In the genomic region with DNA sequence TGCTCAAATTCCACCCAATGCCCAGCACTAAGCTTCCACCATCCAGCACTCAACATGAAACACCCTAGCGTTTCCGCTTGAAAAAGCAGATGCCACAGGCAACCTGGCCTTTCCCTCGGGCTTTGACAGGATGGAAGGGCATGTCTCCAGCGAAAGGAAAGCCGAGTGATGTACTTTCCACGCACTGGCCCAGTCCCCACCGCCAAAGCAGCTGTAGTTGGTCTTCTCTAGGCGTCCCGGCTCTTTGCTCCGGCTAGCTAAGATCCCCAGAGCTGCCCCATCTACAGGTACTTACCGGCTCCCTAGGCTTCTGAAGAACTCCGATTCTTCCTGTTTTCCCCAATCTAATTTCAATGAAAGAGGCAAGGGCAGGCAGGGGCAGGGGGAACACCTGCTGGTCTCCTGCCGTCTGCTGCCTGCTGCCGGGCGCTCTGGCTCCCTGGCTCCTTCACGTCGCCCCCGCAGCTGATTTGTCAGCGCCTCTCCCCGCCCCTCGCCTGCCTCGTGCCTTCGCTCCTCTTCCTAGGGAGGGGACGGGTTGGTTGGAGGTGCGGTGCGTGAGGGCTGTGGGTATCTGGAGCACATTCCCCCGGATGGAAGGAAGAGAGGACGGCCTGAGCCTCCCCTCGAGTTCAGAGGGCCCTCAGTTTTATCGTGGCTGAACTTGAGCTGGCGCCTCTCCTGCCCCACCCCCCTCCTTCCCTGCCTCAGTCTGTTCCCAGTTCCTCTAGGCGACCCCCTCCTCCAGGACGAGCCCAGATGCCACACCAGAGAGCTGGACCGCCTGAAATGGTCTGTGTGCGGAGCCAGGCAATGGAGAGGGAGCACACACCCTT, we compare ENCODE assay signal across 8 mouse cellular contexts. TPM values are rescaled to one million over a fixed set of nuclear protein-coding genes. Genes with fewer than 3 reads are reported as not detected.
DNase-seq lines count a peak whose midpoint lies in the region; ATAC-seq and TF ChIP-seq lines count a peak whose summit lies in the region.

No protein-coding gene starts in this region.

- no peaks in the 10 kb centered on the region for H3K27me3 ChIP-seq in cerebellum, adult 2 months (ENCODE audit: control insufficient read depth, insufficient read depth, low read length)
- H3K27me3 ChIP-seq in forebrain, embryonic 15.5 days, result no peaks in the 10 kb centered on the region
- 0 out of 2 replicates have a peak, but pooled peaks cover 3% of the 10 kb centered on the region for H3K27me3 ChIP-seq in intestine, postnatal 0 days (replicated peaks; ENCODE audit: control insufficient read depth, insufficient read depth, low read length)

- TF ChIP-seq POLR2A in cerebellum, adult 2 months (IDR thresholded peaks at IDR 0.05; ENCODE audit: borderline replicate concordance, insufficient read depth, low read length), result peak; percentile 63; the same call in 1 of the 2 replicates

- H3K27ac ChIP-seq in gastrocnemius, adult 2 months, result no peak overlapping the region
- peak overlapping the region; percentile 70 for H3K27ac ChIP-seq in cerebellum, adult 2 months (ENCODE audit: insufficient read depth, low read length)
- H3K27ac ChIP-seq in forebrain, embryonic 15.5 days (replicated peaks), result peak overlapping the region; percentile 91
- H3K27ac ChIP-seq in intestine, postnatal 0 days (ENCODE audit: low read depth, low read length), result no peak overlapping the region

- H3K4me2 ChIP-seq in forebrain, embryonic 15.5 days (replicated peaks), result peak overlapping the region; percentile 85
- peak overlapping the region; percentile 87 for H3K4me2 ChIP-seq in intestine, postnatal 0 days (replicated peaks; ENCODE audit: low read depth)

- H3K4me1 ChIP-seq in cerebellum, adult 2 months (ENCODE audit: control insufficient read depth, insufficient read depth, low read length), result no peaks in the 10 kb centered on the region
- H3K4me1 ChIP-seq in forebrain, embryonic 15.5 days, result peaks cover 24% of the 10 kb centered on the region
- H3K4me1 ChIP-seq in intestine, postnatal 0 days (replicated peaks; ENCODE audit: control insufficient read depth, insufficient read depth, low read length), result peaks cover 5% of the 10 kb centered on the region; the same call in 1 of the 2 replicates

- H3K9ac ChIP-seq in forebrain, embryonic 15.5 days (replicated peaks), result peak overlapping the region; percentile 65
- H3K9ac ChIP-seq in intestine, postnatal 0 days (ENCODE audit: low read depth, low read length), result peak overlapping the region; percentile 27; the same call in 1 of the 2 replicates

- peak; percentile 91 for ATAC-seq in forebrain, embryonic 15.5 days (replicated peaks)
- ATAC-seq in intestine, postnatal 0 days, result peak; percentile 51

- H3K4me3 ChIP-seq in gastrocnemius, adult 2 months, result peak overlapping the region; percentile 67
- H3K4me3 ChIP-seq in cerebellum, adult 2 months (replicated peaks; ENCODE audit: insufficient read depth, low read depth, low read length), result peak overlapping the region; percentile 88
- H3K4me3 ChIP-seq in forebrain, embryonic 15.5 days, result peak overlapping the region; percentile 65
- H3K4me3 ChIP-seq in intestine, postnatal 0 days (ENCODE audit: low read depth, low read length), result peak overlapping the region; percentile 43

- no peak for TF ChIP-seq CTCF in gastrocnemius, adult 2 months (IDR thresholded peaks at IDR 0.05)
- no peak for TF ChIP-seq CTCF in cerebellum, adult 2 months (IDR thresholded peaks at IDR 0.05; ENCODE audit: borderline replicate concordance, insufficient read depth, low read depth, low read length)
- TF ChIP-seq CTCF in intestine, postnatal 0 days (IDR thresholded peaks at IDR 0.05; ENCODE audit: low read depth), result no peak

- under 1% methylated on average over 35 of the region's 35 CpGs for WGBS in cerebellum, adult 2 months
- WGBS in forebrain, embryonic 15.5 days, result 1% methylated on average over 35 of the region's 35 CpGs
- WGBS in intestine, postnatal 0 days, result under 1% methylated on average over 35 of the region's 35 CpGs

- no peaks in the 10 kb centered on the region for H3K36me3 ChIP-seq in forebrain, embryonic 15.5 days
- H3K36me3 ChIP-seq in intestine, postnatal 0 days (ENCODE audit: control insufficient read depth, insufficient read depth), result no peaks in the 10 kb centered on the region

- intact Hi-C loops in gastrocnemius, adult 2 months (cut with DNase I), result no loop called here
- intact Hi-C loops in left cerebral cortex, postnatal 14 days (cut with DNase I), result loop anchor here (5.0 kb wide), 1 partner anchor 101 kb away; no protein-coding TSS in a partner anchor

- no peaks in the 10 kb centered on the region for H3K9me3 ChIP-seq in forebrain, embryonic 15.5 days
- H3K9me3 ChIP-seq in intestine, postnatal 0 days (ENCODE audit: control insufficient read depth), result no peaks in the 10 kb centered on the region

- DNase-seq in gastrocnemius, adult 2 months, result peak; percentile 17
- DNase-seq in gastrocnemius, postnatal 25 days, result no peak
- peak; percentile 84 for DNase-seq in cerebellum, adult 2 months
- peak; percentile 79 to 86 for DNase-seq in left cerebral cortex, postnatal 14 days (ENCODE audit: low spot score in 2 of 2)
- peak; percentile 68 for DNase-seq in mesoderm, embryonic 11.5 days (ENCODE audit: low read depth, low spot score)
- peak; percentile 64 to 69 for DNase-seq in spleen, postnatal 14 days (ENCODE audit: low spot score in 2 of 2)

RNA-seq across cellular contexts. Expression of gene Snca, which starts 1.0 kb away (rescaled TPM):
- total RNA-seq in gastrocnemius, adult 2 months (2021), result 1 to 10 TPM in 1 of 2 experiments, under 1 TPM in 1; 0.82 to 1.5 TPM
- total RNA-seq in gastrocnemius, postnatal 25 days (2021), result 1 to 10 TPM; 1.5 to 6.1 TPM
- 84.4 and 90.8 TPM in 2 replicates for polyA plus RNA-seq in cerebellum, adult 2 months (2012; rRNA removed)
- 115 and 117 TPM in 2 replicates for polyA plus RNA-seq in forebrain, embryonic 15.5 days (2015; fragmentation: Nextera tagmentation; extraction: Ambion mirVana)
- 5.8 and 7.6 TPM in 2 replicates for polyA plus RNA-seq in intestine, postnatal 0 days (2015; fragmentation: Nextera tagmentation; extraction: Ambion mirVana)
- 100 to 1,000 TPM; 547 to 581 TPM for total RNA-seq in left cerebral cortex, postnatal 14 days (2021)

Comparison
In these comparisons a context has a peak if more than half of its experiments do, and no peak if none do; other contexts are left out.
1. H3K27ac ChIP-seq: peak in cerebellum, adult 2 months (single experiment) and forebrain, embryonic 15.5 days (single experiment); none in gastrocnemius, adult 2 months (single experiment) and intestine, postnatal 0 days (single experiment).
2. RNA of gene Snca, which starts 1.0 kb away (total RNA-seq): 547 to 581 TPM in left cerebral cortex, postnatal 14 days; 1.5 to 6.1 TPM in gastrocnemius, postnatal 25 days and 0.82 to 1.5 TPM in gastrocnemius, adult 2 months; every median in the first group is over 10 times any median in the second.
3. Peak in every context shown above with its lines, with median percentiles within 50 percentile points of each other: H3K4me3 ChIP-seq.